Mouse (Mus musculus) embryonic facial prominence, embryonic 10.5 days (tissue): ENCODE measurements around the gene Prcd. TPM values are rescaled to one million over a fixed set of nuclear protein-coding genes. Genes with fewer than 3 reads are reported as not detected.

Source experiments
- DNase-seq: peaks from one replicate; pipeline ENCODE4 v3.0.0-alpha.2; 2017; ENCODE audit warnings: low spot score
- H3K27ac ChIP-seq: fragments of 300-500 bp; sonication (generic); replicated peaks from 2 replicates; pipeline ENCODE4 v1.5.1; 2016; ENCODE audit warnings: mild to moderate bottlenecking
- H3K27me3 ChIP-seq: fragments of 300-500 bp; sonication (generic); replicated peaks from 2 replicates; pipeline ENCODE4 v1.6.1; 2016; ENCODE audit warnings: low read depth, mild to moderate bottlenecking; ENCODE audit not compliant: poor library complexity, severe bottlenecking
- H3K36me3 ChIP-seq: fragments of 300-500 bp; sonication (generic); replicated peaks from 2 replicates; pipeline ENCODE4 v1.6.1; 2016; ENCODE audit warnings: mild to moderate bottlenecking, moderate library complexity
- H3K4me1 ChIP-seq: fragments of 300-500 bp; sonication (generic); 2 replicates; pipeline ENCODE4 v1.6.1; 2016
- H3K4me3 ChIP-seq: fragments of 300-500 bp; sonication (generic); 2 replicates; pipeline ENCODE4 v1.5.1; 2016; ENCODE audit warnings: mild to moderate bottlenecking, moderate library complexity
- H3K9me3 ChIP-seq: fragments of 300-500 bp; sonication (generic); 2 replicates; pipeline ENCODE4 v1.6.1; 2016; ENCODE audit warnings: mild to moderate bottlenecking
- WGBS: fragments of 180-500 bp; shearing (Covaris S2); methylation state at CpG from one replicate; pipeline ENCODE4 v1.1.7; 2016; 5-methylcytosine and 5-hydroxymethylcytosine counted together
- polyA plus RNA-seq: library from polyadenylated mRNA; unstranded; fragments of >200 nt; fragmentation: Nextera tagmentation; extraction: Ambion mirVana; gene quantifications from 2 replicates; pipeline ENCODE4 v1.2.1, GENCODE M21; 2016

Gene Prcd
- polyA plus RNA-seq, 1 experiment from 2014 or later: 0.76 TPM

GRCm38 (mm10) chr11:116677711-116678441 lies 24.5 kb downstream of the Prcd start:
- H3K36me3 ChIP-seq: peaks cover 100% of the 10 kb centered on the region
- no peaks in the 10 kb centered on the region for H3K9me3 ChIP-seq

DNA sequence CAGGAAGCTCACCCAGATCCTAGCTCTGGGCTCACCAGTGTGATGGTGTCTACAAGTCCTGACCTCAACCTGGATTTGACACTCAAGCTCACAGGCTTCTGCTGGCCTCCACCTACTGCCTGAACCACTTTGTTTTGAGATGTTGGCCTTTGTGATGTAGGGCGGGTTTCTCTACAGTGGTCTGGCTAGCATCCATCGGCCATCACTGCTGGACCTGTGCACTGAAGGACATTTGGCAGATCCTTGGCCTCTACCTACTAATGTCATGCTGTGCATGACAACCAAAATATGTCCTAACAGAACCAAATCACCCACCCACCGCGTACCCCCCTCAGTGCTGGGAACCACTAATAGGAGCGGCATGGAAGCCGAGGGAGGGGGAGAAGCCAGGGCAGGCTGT lies 25.8 kb downstream of the Prcd start:
- Histone ChIP-seq H3K4me1 (peaks cover 14% of the 10 kb centered on the region; the same call in 1 of the 2 replicates), H3K36me3 (peaks cover 98% of the 10 kb centered on the region), H3K27ac (no peak overlapping the region), H3K9me3 (no peaks in the 10 kb centered on the region), H3K4me3 (no peak overlapping the region), H3K27me3 (no peaks in the 10 kb centered on the region)
- no peak for DNase-seq
- 91% methylated on average over 6 of the region's 6 CpGs for WGBS

More at GRCm38 (mm10) chr11:116677711-116678441, 24.5 kb downstream of the Prcd start:
- no peak for DNase-seq
- Histone ChIP-seq H3K4me1 (peaks cover 24% of the 10 kb centered on the region), H3K27ac (no peak overlapping the region), H3K27me3 (no peaks in the 10 kb centered on the region), H3K4me3 (no peak overlapping the region)
- WGBS: 87% methylated on average over 8 of the region's 8 CpGs

- H3K4me1 ChIP-seq: peaks cover 14% of the 10 kb centered on the region; the same call in 1 of the 2 replicates
- H3K36me3 ChIP-seq: peaks cover 97% of the 10 kb centered on the region
- no peak for DNase-seq
- no peaks in the 10 kb centered on the region for H3K9me3 ChIP-seq
- WGBS: 72% methylated on average over 24 of the region's 24 CpGs
- no peak overlapping the region for H3K27ac ChIP-seq
- no peaks in the 10 kb centered on the region for H3K27me3 ChIP-seq
- H3K4me3 ChIP-seq: no peak overlapping the region
Observed at GRCm38 (mm10) chr11:116680321-116681091, 27.2 kb downstream of the Prcd start.

DNA sequence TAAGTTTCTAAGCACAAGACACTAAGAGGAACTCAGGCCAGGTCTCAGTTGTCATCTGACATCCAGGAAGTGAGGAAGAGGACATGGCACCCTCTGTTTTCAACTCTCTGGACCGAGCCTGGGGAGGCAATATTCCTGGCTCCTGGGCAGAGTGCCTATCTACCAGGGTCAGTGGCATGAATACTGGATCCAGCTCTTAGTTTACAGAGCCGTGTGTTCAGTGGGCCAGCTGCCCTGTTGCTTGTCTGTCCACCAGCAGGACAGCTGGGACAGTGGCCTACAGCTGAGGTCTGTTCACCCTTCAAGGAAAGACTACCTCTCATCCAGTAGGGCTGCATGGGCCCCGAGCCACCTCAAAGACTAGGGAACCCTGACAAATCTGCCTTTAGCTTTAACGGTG lies 27.8 kb downstream of the Prcd start:
- Histone ChIP-seq H3K27ac (no peak overlapping the region), H3K4me3 (no peak overlapping the region), H3K36me3 (peaks cover 97% of the 10 kb centered on the region), H3K27me3 (no peaks in the 10 kb centered on the region), H3K4me1 (peaks cover 14% of the 10 kb centered on the region; the same call in 1 of the 2 replicates), H3K9me3 (no peaks in the 10 kb centered on the region)
- WGBS: 85% methylated on average over 4 of the region's 4 CpGs
- DNase-seq: no peak

DNA sequence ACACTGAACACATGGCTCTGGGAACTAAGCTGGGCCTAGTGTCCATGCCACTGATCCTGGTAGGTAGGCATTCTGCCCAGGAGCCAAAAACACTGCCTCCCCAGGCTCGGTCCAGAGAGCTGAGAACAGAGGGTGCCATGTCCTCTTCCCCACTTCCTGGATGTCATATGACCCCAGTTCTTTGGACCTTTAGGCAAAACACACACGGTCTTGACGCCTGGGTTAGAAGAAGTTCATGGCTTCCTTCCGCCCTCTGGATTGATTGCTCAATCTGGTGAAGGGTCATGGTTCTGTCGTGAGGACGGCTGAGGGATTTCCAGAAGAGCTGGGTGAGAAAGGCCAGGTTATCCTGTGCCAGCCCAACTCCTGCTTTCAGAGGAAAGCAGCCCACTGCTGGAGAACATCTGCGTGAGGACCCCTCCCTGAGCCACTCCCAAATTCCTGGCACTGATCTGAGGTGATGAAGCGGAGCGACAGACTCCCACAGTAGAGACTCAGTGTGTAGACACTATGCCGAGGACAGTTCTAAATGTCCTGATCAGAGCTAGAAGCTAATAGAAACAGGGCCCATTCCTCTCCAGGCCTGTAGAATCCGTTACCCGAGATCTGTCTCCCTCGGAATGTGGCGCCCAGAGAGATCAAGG lies 29.3 kb downstream of the Prcd start:
- Histone ChIP-seq H3K4me3 (no peak overlapping the region), H3K9me3 (no peaks in the 10 kb centered on the region), H3K27ac (no peak overlapping the region), H3K27me3 (no peaks in the 10 kb centered on the region), H3K36me3 (peaks cover 85% of the 10 kb centered on the region), H3K4me1 (peaks cover 17% of the 10 kb centered on the region)
- 82% methylated on average over 14 of the region's 14 CpGs for WGBS
- no peak for DNase-seq

DNA sequence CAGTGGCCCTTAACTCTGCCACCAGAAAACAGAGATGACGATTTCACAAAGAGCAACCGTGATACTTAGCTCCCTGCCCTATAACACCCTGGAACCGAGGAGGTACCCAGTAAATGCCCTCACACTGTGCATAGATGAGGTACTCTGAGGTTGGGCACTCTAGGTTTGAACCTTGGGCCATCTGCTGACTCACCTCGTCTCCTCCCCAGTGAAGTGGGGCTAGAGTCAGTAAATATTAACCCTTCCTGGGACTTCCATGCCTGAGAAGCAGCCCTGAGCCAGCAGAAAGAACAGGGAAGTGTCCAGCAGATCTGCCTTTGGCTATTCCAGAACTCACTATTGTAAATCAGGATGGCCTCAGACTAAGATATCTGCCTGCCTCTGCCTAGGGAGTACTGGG lies 30.4 kb downstream of the Prcd start:
- Histone ChIP-seq H3K4me1 (peaks cover 23% of the 10 kb centered on the region), H3K4me3 (no peak overlapping the region), H3K27ac (no peak overlapping the region), H3K27me3 (no peaks in the 10 kb centered on the region), H3K36me3 (peaks cover 74% of the 10 kb centered on the region), H3K9me3 (no peaks in the 10 kb centered on the region)
- WGBS: 89% methylated on average over 4 of the region's 4 CpGs
- DNase-seq: no peak

DNA sequence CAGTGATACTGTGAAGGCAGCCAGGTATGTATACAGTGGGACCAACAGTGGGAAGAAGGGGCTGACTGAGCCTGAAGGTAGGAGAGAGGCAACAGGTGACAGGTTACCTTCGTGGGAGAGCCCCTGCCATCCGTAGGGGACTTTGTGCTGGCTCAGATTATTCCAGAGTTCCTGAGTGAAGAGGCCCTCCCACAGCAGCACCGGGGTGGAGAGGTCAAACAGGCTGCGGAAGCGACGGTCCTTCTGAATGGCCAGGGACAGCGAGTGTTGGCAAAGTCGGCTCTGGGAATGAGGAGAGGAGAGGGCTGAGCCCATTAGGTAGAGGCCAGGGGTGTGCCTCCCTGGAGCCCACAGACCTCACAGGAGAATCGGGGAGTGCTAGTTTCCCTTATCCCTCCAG lies 32.4 kb downstream of the Prcd start:
- peaks cover 14% of the 10 kb centered on the region for H3K4me1 ChIP-seq
- WGBS: 67% methylated on average over 9 of the region's 9 CpGs
- no peak overlapping the region for H3K4me3 ChIP-seq
- H3K9me3 ChIP-seq: no peaks in the 10 kb centered on the region
- DNase-seq: no peak
- H3K27ac ChIP-seq: no peak overlapping the region
- peaks cover 54% of the 10 kb centered on the region for H3K36me3 ChIP-seq
- H3K27me3 ChIP-seq: 0 out of 2 replicates have a peak, but pooled peaks cover under 1% of the 10 kb centered on the region

DNA sequence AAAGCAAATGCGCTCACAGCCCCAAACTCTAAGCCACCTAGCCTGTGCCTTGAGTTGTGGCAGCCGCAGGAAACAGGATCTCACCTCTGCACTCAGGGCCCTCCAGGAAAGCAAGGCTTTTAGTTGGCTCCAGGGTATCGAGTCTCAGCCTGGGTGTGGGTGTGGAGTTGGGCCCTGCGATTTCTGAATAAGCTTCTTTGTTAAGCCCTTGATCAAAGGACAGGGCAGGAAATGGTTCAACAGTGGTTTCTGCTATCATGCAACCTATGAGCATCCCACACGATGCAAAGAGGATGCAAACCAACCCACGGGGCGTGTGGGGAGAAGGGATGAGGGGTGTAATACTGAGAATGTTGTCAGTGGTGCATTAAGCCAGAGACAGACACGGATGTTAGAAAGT lies 34.6 kb downstream of the Prcd start:
- no peak overlapping the region for H3K4me3 ChIP-seq
- peaks cover 10% of the 10 kb centered on the region for H3K27me3 ChIP-seq
- DNase-seq: no peak
- no peaks in the 10 kb centered on the region for H3K9me3 ChIP-seq
- H3K4me1 ChIP-seq: peaks cover 16% of the 10 kb centered on the region
- 51% methylated on average over 8 of the region's 8 CpGs for WGBS
- H3K36me3 ChIP-seq: peaks cover 32% of the 10 kb centered on the region
- H3K27ac ChIP-seq: 0 out of 2 replicates have a peak overlapping the region, but pooled peaks have one; percentile 11

DNA sequence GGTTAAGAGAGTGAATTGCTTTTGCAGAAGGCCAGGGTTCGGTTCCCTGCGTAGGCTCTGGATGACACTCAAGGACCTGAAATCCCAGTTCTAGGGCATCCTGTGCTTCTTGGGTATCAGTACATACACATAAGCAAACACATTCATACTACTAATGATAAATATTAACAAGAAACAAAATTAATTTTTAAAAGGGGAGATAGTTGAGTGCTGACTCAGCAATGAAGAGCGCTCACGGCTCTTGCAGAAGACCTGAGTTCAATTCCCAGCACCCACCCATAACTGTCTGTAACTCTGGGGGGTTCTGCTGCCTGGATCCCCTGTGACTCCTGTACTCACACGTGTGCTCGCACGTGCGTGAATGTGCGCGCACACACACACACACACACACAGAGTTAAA lies 36.3 kb downstream of the Prcd start:
- WGBS: 94% methylated on average over 10 of the region's 10 CpGs
- Histone ChIP-seq H3K4me3 (no peak overlapping the region), H3K9me3 (no peaks in the 10 kb centered on the region), H3K27ac (no peak overlapping the region), H3K36me3 (peaks cover 18% of the 10 kb centered on the region), H3K4me1 (peaks cover 26% of the 10 kb centered on the region), H3K27me3 (peaks cover 28% of the 10 kb centered on the region)
- no peak for DNase-seq

- peaks cover 41% of the 10 kb centered on the region for H3K27me3 ChIP-seq
- no peak for DNase-seq
- H3K9me3 ChIP-seq: no peaks in the 10 kb centered on the region
- no peak overlapping the region for H3K27ac ChIP-seq
- WGBS: 39% methylated on average over 18 of the region's 18 CpGs
- H3K36me3 ChIP-seq: peaks cover 5% of the 10 kb centered on the region
- H3K4me3 ChIP-seq: no peak overlapping the region
- H3K4me1 ChIP-seq: peaks cover 35% of the 10 kb centered on the region
Observed at GRCm38 (mm10) chr11:116690701-116691575, 37.6 kb downstream of the Prcd start.

GRCm38 (mm10) chr11:116693899-116694249 lies 40.5 kb downstream of the Prcd start:
- DNase-seq: no peak
- 30% methylated on average over 4 of the region's 4 CpGs for WGBS
- Histone ChIP-seq H3K4me3 (peak overlapping the region; percentile 63), H3K27ac (peak overlapping the region; percentile 62; the same call in 1 of the 2 replicates), H3K9me3 (no peaks in the 10 kb centered on the region), H3K4me1 (peaks cover 35% of the 10 kb centered on the region), H3K36me3 (no peaks in the 10 kb centered on the region), H3K27me3 (peaks cover 67% of the 10 kb centered on the region)
